Comparison of ENCODE assay signal across 8 mouse cellular contexts in genomic region chr19:55060964-55061363, GRCm38 (mm10).
A peak's percentile ranks its signal among the peaks of the same experiment; 100 is the strongest.
DNase-seq lines count a peak whose midpoint lies in the region; ATAC-seq and TF ChIP-seq lines count a peak whose summit lies in the region.

No protein-coding gene starts in this region.

- WGBS in liver, embryonic 14.5 days (ENCODE audit: insufficient replicate concordance): 5% methylated on average over 7 of the region's 7 CpGs
- WGBS in neural tube, embryonic 11.5 days: 4% methylated on average over 7 of the region's 7 CpGs

- H3K4me2 ChIP-seq in liver, embryonic 14.5 days (ENCODE audit: low read depth): peak overlapping the region; percentile 52
- H3K4me2 ChIP-seq in neural tube, embryonic 11.5 days (ENCODE audit: low read depth): peak overlapping the region; percentile 44

- no peaks in the 10 kb centered on the region; the same call in 1 of the 2 replicates for H3K4me1 ChIP-seq in G1E (ENCODE audit: insufficient read depth, low read depth, low read length)
- H3K4me1 ChIP-seq in liver, embryonic 14.5 days (replicated peaks; ENCODE audit: control insufficient read depth in 2 of 2, insufficient read depth in 2 of 2, low read length in 1 of 2): no peaks in the 10 kb centered on the region; a peak in 1 of 4 replicates
- H3K4me1 ChIP-seq in neural tube, embryonic 11.5 days (ENCODE audit: control insufficient read depth, insufficient read depth, low read length): peaks cover 4% of the 10 kb centered on the region

- H3K36me3 ChIP-seq in G1E (replicated peaks): peaks cover 3% of the 10 kb centered on the region
- no peaks in the 10 kb centered on the region for H3K36me3 ChIP-seq in liver, embryonic 14.5 days (replicated peaks; ENCODE audit: control insufficient read depth, insufficient read depth, low read depth)
- no peaks in the 10 kb centered on the region for H3K36me3 ChIP-seq in neural tube, embryonic 11.5 days (ENCODE audit: control insufficient read depth, insufficient read depth, low read length)

- DNase-seq in G1E (ENCODE audit: low spot score): peak; percentile 53
- DNase-seq in c-Kit-positive CD71-negative TER-119-negative erythroid progenitor cells, embryonic 14.5 days (ENCODE audit: low read depth): peak; percentile 47
- DNase-seq in fibroblast of lung, adult 2 months (ENCODE audit: low read depth): peak; percentile 28
- DNase-seq in heart, postnatal 10 days: peak; percentile 60 to 82
- peak; percentile 62 to 86 for DNase-seq in kidney, postnatal 36 days
- peak in 1 of 3 experiments; percentile 41 for DNase-seq in liver, embryonic 14.5 days (ENCODE audit: low read depth in 3 of 3, low spot score in 3 of 3)
- peak; percentile 84 for DNase-seq in neural tube, embryonic 11.5 days (ENCODE audit: low spot score)
- DNase-seq in thymus, postnatal 0 days (ENCODE audit: low spot score): peak; percentile 60

- TF ChIP-seq CTCF in G1E (IDR thresholded peaks at IDR 0.05; ENCODE audit: low read depth, low read length): peak; percentile 71
- TF ChIP-seq CTCF in liver, embryonic 14.5 days (IDR thresholded peaks at IDR 0.05; ENCODE audit: low read depth): peak; percentile 87

- no peak overlapping the region for H3K27ac ChIP-seq in liver, embryonic 14.5 days
- no peak overlapping the region for H3K27ac ChIP-seq in neural tube, embryonic 11.5 days (ENCODE audit: low read depth, low read length)

- 0 out of 2 replicates have a peak, but pooled peaks cover 2% of the 10 kb centered on the region for H3K9me3 ChIP-seq in G1E (replicated peaks)
- H3K9me3 ChIP-seq in liver, embryonic 14.5 days (ENCODE audit: control insufficient read depth, low read length): no peaks in the 10 kb centered on the region
- no peaks in the 10 kb centered on the region for H3K9me3 ChIP-seq in neural tube, embryonic 11.5 days (ENCODE audit: control insufficient read depth, low read length)

- H3K4me3 ChIP-seq in G1E (ENCODE audit: low read depth, low read length): no peak overlapping the region
- no peak overlapping the region for H3K4me3 ChIP-seq in liver, embryonic 14.5 days (ENCODE audit: insufficient read depth in 1 of 2, low read depth in 2 of 2, low read length in 2 of 2)
- no peak overlapping the region for H3K4me3 ChIP-seq in neural tube, embryonic 11.5 days (ENCODE audit: low read depth, low read length)

- no peak for ATAC-seq in G1E (ENCODE audit: extremely low read depth, insufficient number of reproducible peaks, low FRiP score, poor library complexity, severe bottlenecking)
- 0 out of 2 replicates have a peak, but pooled peaks have one; percentile 31 for ATAC-seq in liver, embryonic 14.5 days (ENCODE audit: insufficient read depth)
- 0 out of 2 replicates have a peak, but pooled peaks have one; percentile 39 for ATAC-seq in neural tube, embryonic 11.5 days (ENCODE audit: insufficient read depth, low FRiP score, low TSS enrichment)

- intact Hi-C loops in heart, postnatal 10 days (cut with DNase I): loop anchor here (1.0 to 10.0 kb wide), 3 partner anchors 1017 to 1416 kb away; partner anchors contain the start of gene Adra2a

- no peak overlapping the region for H3K9ac ChIP-seq in liver, embryonic 14.5 days (replicated peaks)
- H3K9ac ChIP-seq in neural tube, embryonic 11.5 days (ENCODE audit: low read length): no peak overlapping the region

- peaks cover 7% of the 10 kb centered on the region; the same call in 1 of the 2 replicates for H3K27me3 ChIP-seq in G1E (ENCODE audit: insufficient read depth, low read length)
- no peaks in the 10 kb centered on the region for H3K27me3 ChIP-seq in liver, embryonic 14.5 days (ENCODE audit: control insufficient read depth, insufficient read depth, low read length)
- no peaks in the 10 kb centered on the region for H3K27me3 ChIP-seq in neural tube, embryonic 11.5 days (ENCODE audit: control insufficient read depth, insufficient read depth, low read length)

- TF ChIP-seq EP300 in liver, embryonic 14.5 days (IDR thresholded peaks at IDR 0.05; ENCODE audit: low read depth): no peak
